Mouse (Mus musculus): ENCODE measurements at regions not wholly inside any gene's neighbourhood (a gene's known extent, or its start where the extent isn't known, plus 50 kb on each side); places are given as distances from the start of the nearest gene placed in this dataset.

DNA sequence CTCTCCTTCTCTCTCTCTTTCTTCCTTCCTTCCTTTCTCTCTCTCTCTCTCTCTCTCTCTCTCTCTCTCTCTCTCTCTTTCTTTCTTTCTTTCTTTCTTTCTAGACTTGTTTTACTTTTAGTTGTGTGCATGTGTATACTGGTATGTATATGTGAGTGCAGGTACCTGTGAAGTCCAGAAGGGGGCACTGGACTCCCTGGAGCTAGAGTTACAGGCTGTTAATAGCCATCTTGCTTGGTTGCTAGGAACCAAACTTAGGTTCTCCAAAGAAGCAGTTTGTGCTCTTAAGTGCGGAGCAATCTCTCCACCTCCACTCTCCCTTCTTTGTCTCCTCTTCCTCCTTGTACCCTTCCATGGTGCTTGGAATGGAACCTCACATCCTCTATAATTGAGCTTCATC, 77.2 kb downstream of the Gm10604 start:
- DNase-seq: no peak

- no peak for DNase-seq
Measured at GRCm38 (mm10) chr4:11903401-11903800, 77.7 kb downstream of the Gm10604 start.

GRCm38 (mm10) chr4:11899979-11900624, 81.0 kb downstream of the Gm10604 start:
- DNase-seq: no peak

DNA sequence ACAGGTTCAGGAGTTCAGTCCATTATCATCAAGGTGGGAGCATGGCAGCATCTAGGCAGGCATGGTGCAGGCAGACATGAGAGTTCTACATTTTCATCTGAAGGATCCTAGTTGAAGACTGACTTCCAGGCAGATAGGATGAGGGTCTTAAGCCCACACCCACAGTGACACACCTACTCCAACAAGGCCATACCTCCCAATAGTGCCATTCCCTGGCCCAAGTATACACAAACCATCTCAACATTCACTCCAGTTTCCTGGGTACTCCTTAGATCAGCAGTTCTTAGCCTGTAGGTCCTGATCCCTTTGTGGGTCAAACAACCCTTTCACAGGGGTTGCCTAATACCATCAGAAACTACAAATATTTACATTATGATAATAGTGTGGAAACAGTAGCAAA, 83.8 kb downstream of the Gm10604 start:
- no peak for DNase-seq

DNA sequence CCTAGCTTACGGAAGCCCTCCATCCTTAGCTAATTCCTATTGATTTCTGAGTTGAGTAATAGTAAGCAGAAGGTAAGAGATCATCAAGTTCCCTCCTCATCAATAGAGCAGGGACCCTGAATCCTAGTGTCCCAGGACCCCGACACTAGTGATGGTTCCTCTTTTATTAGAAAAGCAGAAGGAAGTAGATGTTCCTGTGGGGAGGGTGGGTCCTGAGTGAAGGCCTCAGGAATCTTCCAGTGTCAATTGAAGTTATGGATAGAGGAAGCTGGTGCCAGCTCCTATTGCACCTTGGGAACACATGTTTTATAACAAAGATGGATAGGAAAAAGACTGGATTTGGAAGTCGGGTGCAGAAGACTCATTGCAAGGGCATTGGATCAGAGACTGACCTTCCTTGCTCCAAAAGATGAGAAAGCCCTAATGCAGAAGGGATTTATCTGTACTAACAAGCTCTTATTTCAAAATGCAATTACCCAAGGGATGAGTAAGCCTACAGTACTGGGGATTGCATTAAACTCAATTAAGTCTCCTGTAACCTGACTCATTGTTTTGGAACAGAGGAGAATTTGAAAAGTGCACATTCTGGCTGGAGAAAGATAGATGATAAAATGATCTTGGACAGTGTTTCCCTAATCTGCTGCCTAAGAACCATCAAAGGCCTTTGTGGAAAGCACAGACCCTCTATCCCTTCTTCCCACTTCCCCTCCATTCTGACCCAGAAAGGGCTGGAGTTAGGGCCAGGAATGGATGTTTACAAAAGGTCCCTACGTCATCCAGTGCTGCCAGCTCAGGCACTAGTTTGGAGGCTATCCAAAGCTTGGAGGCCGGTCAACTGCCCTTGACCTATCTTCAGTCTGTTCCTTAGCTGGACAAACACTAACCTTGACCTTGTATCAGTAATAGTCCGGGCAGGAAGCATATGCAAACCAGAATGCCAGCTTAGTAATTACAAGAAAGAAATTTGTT, 84.9 kb downstream of the Gm10604 start:
- no peak for DNase-seq

GRCm38 (mm10) chr4:11893560-11894205, 87.4 kb downstream of the Gm10604 start:
- no peak for DNase-seq

- DNase-seq: peak; percentile 40 to 63
Measured at GRCm38 (mm10) chr4:11889039-11889600, 91.9 kb downstream of the Gm10604 start.

- no peak for DNase-seq
Measured at GRCm38 (mm10) chr4:11887377-11887776, 93.7 kb downstream of the Gm10604 start.

DNA sequence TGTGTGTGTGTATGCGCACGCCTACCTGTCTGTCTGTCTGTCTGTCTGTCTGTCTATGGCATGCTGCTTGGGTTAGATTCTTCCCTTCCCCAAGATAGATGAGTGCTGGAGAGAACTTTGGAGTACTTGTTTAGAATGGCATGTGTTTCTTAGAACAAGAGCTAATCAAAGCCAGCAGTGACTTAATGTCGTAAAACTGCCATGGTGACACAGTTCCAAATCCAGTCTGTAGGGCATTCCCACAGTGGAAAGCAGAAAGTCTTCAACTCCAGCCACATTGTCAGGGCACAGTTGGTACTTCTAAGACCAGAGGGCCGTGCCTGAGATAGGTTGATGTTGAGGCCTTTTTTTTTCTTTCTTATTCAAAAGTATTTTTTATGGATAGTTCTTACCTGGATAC, 95.6 kb downstream of the Gm10604 start:
- no peak for DNase-seq

- DNase-seq: no peak
Measured at GRCm38 (mm10) chr4:11884818-11885217, 96.2 kb downstream of the Gm10604 start.

DNA sequence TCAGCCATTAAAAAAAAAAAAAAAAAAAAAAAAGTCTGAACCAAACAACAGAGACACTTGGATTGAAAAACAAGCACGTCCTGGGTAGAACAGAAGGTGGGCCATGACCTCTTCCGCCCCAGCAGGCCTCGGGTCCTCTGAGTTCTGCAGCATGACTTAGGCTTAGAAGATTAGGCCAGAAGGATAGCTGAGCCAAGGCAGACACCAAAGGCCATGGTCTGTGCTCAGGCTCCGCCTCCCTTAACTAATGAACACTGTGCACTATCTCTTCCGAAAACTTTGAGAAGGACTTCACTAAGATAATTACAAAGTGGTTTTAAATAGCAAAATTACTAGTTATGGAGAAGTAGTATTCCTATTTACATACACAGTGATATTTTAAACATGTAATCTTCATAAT, 97.8 kb downstream of the Gm10604 start:
- DNase-seq: no peak

- DNase-seq: no peak
Measured at GRCm38 (mm10) chr4:11882666-11883065, 98.4 kb downstream of the Gm10604 start.

DNA sequence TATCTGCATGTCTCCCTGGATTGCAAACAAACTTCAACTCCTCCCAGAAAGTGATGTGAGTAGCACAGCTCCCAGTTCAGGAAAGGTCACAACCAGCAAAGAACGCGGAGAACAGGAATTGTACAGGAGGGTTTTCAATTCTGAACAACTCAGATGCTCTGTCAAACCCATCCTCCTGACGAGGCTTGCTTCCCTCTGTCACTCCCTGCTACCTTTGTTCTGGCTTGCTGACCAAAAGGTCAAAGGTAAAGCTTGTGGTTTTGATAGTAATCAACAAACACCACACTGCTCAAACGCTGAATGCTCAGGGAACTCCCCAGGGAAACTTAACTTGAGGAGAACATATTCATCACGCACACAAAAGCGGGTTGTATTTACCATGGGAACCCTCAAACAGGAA, 102.4 kb downstream of the Gm10604 start:
- DNase-seq: no peak

DNA sequence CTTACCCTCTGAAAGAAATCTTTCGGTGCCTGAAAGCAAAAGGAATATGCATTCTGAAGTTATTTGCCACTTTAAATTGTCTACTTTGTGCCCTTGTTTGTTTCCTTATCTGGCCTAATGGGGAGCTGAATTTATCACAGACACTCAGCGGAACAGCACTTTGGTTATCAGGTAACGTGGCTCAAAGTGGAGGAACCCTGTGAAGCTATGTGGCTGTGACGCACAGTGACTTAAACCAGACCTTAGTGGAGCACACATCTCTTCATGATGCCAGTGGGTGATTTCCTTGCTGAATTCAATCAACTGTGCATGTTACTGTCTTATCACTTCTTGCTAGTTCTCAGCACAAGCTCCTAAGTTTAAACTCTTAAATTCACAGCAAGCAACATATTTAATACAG, 103.1 kb downstream of the Gm10604 start:
- no peak for DNase-seq

DNA sequence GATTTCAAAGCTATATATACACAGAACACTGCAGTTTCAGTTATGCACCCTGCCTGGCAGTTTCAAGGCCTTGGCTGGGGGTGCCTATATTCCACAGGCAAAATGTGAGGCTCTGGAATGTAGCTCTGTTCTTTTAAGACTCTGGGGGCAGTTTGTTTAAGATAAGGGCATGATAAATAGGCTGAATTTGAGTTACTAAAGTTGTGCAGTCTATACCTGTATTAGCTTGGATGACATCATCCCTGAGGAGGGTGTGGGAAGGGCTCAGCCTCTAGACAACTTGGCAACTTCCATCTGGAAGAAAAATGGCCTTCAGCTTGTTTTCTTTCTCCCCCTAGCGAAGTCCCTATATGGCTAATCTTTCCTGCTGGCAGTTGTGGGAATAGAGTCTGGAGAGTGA, 105.1 kb downstream of the Gm10604 start:
- DNase-seq: no peak

DNA sequence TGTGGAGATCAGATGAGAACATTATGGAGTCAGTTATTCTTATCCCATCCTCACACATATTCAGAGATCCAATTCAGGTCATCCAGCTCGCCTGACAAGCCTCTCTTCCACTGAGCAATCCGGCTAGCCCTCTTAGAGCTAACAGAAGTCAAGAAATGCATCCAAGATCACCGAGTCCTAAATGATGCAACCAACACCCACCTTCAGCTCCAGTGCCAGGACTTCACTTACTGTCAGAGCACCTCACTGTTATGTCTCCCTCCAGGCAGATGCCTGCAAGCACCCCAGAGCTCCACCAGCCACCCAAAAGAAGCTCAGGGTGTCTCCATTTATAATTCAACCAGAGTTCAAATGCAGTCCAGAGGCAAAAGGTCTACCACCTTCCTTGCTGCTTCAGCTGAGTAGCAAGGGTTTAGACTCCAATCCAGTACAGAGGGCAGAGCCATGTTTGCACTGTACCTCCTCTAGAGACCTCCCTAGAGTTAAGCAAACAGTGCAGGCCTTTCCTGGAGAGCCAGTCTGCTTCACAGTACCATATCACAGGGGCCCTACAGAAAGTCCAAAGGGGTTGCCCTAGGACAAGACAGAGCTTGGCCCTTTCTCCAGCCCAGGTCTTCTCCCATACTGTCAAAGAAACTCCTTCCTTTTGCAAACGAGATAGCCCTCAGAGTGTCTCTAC, 106.3 kb downstream of the Gm10604 start:
- DNase-seq: no peak

DNA sequence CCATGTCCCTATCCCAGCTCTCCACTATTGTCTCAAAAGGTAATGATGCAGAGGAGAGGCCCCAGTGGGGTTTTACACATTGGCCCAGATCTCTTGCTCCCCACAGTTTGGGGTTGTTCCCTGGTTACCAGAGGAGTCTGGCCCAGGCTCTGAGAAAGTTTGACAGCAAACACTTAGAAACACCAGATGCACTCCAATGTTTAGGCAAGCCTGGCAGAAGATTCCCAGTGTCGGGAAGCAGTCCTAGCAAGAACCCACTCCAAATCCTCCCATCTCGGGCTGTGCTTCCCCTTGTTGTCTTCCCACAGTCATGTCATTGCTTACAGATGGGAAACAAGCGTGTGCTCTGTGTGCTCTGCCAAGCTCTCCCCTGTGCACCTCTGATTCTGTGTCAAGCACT, 109.0 kb downstream of the Gm10604 start:
- DNase-seq: no peak

DNA sequence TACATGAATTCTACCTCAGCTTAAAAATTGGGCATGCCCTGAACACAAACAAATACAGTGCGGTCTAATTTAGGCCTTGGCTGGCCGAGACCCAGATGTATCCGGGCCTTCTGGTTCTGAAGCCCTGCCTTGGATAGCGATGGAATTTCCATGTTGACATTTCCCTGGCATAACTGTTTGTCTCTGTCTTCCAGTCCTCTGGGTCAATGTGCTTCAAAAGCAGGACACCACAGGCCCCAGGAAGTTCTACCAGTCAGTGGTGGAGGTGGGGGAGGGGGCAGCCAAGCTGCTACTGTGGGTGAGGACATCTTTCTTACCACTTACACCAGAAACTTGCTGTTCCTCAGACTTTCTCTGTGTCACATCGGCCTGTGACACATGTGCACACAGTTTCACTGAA, 111.3 kb downstream of the Gm10604 start:
- no peak for DNase-seq

DNA sequence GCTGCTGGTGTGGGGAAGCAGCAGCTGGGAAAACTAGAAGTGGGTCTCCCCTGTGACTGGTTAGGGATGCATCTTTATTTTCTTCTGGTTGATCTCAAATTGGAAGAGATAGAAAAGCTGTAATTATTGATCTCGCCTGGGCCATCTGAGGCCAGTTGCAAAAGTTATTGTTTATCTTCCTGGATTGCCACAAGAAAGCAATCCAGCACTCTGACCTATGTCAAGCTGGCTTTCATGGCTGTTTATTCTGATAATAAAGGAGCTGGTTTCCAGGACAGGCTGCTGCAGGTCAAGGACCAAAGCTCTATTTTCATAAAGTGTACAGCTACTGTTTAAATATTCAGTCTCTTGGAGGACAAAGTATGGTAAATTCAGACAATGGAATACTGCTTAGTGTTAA, 112.5 kb downstream of the Gm10604 start:
- DNase-seq: no peak

All from layer of hippocampus, postnatal 36 days (tissue).